Mouse (Mus musculus) retina, adult 2 months (tissue): ENCODE measurements around the gene Arg1.

Experiments
- DNase-seq: peaks from one replicate; pipeline ENCODE4 v3.0.0-alpha.2; 2012; ENCODE audit warnings: low read depth, low spot score

The Arg1 gene

DNA sequence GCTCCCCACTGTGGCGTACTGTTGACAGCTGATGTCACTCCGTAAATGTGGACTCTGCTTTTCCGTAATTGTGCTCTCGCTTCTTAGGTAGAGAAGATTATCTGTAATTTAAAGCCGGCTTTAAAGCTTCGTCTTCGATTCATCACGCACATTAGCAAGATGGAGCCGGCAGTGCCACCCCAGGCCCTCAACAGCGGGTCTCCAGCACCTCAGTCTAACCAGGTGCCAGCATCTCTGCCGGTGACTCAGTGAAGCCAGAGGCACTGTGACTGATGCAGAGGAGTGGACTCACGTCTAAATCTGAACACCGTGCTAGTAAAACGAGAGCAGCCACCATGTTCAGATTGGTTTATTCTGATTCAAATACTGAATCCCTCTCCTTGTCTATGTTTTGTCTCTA is 14.7 kb downstream of the Arg1 start:
- no peak for DNase-seq

DNA sequence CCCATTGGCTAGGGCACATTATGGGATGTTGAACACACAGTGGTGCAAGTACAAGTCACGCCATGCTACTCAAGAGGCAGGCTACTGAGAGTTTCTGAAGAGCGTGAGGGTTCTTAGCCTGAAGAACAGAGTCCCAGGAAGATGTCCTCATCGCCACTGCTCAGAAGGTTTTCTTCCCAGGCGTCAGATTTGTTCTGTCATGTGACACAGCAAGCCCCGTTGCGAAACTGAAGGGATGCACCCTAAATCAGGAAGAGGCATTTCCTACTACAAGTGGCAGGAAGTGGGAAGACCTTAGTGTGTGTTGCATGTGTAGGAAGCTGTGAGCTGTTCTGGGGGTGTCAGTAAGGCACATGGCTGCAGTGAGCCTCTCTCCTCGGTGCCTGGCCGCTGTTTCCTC is 16.1 kb downstream of the Arg1 start:
- no peak for DNase-seq

DNA sequence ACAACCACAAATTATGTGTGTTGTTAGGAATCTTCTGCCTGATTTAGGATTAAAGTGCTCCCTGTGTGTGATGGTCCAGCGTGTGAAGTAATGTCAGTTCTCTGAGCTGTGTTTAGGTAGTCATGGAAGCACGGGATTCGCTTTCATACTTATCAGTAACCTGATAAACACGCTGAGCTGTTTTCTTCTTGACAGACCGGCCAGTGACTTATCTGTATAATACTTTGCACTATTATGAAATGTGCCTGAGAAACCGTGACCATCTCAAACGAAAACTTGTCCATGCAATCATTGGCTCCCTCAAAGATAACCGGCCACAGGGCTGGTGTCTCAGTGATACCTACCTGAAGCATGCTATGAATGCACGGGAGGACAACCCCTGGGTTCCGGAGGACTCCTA is 21.7 kb downstream of the Arg1 start:
- DNase-seq, result no peak

DNA sequence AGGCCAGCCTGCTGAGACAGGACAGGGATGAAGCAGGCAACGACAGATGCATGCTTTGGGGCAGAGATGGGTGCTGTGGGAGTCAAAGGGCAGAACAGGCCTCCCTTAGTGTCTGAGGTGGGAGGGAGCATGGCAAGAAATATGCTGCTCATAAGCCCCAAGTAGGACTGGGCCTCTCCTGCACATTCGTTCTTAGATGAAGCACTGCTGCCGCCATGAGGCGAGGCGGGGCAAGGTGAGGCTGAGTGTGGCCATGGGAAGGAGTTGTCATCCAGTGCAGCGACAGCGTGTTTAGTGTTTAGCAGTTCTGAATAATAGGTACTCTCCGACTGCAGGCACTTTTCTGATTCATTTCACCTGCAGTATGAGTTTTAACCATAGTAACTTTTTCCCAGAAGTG is 31.4 kb downstream of the Arg1 start:
- DNase-seq, result no peak

DNA sequence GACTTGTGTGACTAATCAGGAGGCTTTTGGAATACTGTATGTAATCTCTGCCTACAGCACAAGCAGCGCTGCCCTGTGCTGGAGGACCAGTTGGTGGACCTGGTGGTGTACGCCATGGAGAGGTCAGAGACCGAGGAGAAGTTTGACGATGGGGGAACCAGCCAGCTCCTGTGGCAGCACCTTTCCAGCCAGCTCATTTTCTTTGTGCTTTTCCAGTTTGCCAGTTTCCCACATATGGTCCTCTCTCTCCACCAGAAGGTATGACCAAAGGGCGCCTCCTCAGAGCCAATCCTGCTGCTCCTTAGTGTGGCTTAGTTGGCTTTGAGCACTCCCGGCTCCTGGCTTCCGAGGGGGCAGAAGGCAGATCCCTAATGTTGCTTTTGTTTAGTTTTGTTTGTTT is 38.9 kb downstream of the Arg1 start:
- DNase-seq, result no peak

DNA sequence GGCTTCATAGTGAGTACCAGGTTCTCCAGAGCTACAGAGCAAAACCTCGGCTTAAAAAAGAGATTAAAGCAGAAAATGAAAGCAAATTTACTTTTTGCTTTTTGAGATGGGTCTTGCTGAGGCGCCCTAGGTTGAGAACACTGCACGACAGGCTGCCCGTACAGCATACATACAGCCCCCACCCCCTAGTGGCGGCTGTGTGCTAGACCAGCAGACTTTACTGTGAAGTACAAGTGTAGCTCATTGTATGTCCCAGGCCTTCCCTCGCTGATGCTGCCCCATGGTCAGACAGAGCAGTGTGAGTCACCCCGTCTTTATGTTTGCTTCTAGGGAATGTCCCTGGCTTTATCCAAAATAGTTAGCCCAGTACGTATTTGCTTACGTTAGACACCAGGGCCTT is 41.3 kb downstream of the Arg1 start:
- no peak for DNase-seq

DNA sequence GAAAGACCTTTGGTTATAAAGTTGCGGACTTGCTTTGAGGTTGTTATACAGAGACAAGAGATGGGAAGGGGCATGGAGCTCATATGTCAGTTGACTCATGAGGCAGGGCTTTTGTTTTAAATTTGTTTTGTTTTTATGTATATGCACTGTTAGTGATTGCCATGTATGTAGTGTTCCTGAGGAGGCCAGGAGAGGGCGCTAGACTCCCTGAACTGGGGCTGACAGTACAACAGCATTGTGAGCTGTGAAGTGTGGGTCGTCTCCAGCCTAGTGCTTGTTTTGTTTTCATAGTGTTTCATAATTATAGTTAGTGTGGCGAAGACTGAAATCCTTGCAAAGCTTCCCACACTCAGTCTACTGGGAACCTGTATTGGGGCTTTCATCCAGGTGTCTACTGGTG is 53.7 kb downstream of the Arg1 start:
- no peak for DNase-seq

DNA sequence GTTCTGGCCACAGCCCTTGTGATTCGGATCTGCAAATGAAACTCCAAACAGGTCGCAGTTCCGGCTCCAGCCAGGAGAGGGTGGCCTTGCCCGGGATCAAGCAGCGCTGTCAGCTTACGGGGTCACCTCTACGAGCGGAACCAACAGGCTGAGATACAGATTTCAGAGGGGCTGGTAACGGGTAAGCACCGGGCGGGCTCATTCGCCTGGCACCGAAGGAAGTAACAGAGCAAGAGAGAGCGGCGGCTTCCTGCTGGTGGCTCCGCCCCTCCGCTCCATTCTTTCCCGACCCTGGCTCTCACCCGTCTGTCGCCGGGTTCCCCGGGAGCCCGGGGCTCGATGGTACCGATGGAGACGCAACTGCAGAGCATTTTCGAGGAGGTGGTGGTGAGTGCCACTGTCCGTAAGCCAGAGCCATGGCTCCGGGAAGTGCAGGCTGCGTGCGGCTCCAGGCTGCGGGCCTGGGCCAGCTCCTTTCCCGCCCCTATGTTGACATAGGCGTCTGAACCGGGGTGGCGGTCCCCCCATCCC is 57.5 kb downstream of the Arg1 start, which contains the start of gene Med23:
Gene Med23 (plus strand): TSS at position 227 of the 531 bp plus-strand sequence.
- peak; percentile 96 for DNase-seq
